Mouse (Mus musculus) central nervous system, embryonic 11.5 days (tissue): ENCODE measurements around the gene Fbxl21. TPM values are rescaled to one million over a fixed set of nuclear protein-coding genes. Genes with fewer than 3 reads are reported as not detected.

ENCODE experiments used
- polyA plus RNA-seq: library from polyadenylated mRNA; depleted of rRNA; stranded (reverse); fragments of >200 nt; gene quantifications from 2 replicates; pipeline ENCODE4 v1.2.3, GENCODE M21; 2012; rRNA removed

Gene Fbxl21
- polyA plus RNA-seq, result 1.7 and 3.4 TPM in 2 replicates

DNA sequence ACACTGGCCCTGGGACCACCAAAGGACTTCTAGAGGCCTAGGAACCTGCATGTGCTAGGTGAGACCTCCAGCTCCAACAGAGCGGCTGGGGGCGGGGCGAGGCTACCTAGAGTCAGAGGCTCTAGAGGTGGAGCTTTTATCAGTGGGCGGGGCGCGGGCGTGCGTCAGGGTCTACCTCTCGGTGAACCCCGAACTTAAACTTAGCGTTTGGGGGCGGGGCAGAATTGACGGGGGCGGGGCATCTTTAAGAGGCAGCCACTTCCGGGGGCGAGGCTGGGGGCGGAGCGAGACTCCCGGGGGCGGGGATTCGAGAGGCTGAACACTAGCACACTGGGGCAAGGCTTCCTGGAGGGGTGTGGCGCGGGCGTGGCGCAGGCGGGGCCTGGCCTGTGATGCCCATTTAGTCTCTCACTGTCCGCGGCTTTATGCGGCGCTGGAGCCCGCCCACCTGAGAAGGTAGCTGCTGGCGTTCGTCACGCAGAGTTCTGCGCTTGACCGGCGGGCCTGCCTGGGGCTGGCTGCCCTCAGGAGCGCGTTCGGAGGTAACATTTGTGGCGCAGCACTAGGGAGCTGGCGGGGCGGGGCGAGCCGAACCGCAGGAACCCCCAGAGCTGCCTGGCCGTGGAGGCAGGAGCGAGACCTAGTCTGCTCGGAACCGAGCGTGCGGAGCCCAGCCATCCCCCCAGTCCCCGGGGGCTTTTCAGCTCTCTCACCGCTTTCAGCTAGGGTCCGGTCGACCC, at the start of gene Fbxl21:
Gene Fbxl21, plus strand, starts transcription at position 392 of the 740 bp plus-strand sequence.

DNA sequence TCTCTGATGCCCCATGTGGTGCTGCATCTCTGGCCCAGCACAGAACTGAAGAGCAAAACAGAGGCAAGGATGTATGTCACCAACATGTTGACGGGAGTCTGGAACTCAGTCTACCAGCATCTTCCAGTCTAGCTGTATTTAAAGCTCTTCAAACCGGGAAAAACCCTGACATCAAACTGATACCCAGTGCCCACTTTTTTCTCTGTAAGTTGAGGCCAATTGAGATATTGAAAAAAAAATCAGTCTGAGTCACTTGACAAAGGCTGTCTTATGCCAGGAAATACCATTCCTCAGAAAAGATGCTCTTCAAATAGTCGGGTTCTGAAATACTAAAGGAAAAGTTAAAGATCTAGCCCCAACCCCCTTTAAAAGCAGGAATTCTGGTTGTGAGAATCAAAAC, 40.1 kb upstream of the Fbxl21 start, which contains the start of gene Il9:
Gene Il9, minus strand, starts transcription at position 101 of the 400 bp plus-strand sequence.

DNA sequence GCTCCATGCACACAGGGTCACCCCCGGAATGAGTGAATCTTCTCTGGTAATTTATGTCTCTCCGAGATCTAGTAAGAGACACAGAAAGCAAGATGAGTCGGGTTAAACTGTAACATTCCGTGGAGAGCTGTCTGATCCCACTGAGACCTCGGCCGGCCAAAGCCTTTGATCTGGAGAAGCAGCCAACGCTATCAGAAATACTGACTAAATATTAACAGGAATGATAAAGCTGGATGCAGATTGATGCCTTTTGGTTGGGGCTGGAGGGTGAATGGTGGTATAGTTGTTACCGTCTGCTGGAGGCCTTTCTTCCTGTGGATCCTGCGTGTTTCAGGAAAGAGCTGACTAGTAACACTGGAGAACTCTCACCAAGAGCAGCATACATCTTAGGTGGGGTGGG, 26.1 kb downstream of the Fbxl21 start, which contains the start of gene Lect2:
Gene Lect2, minus strand, starts transcription at position 102 of the 400 bp plus-strand sequence.

Other genes starting within 250 kb of the Fbxl21 start
- 11.0 and 38.8 TPM in 2 replicates for gene Cxcl14, start 225.9 kb upstream of the Fbxl21 start, polyA plus RNA-seq
- not detected in 2 replicates for gene Gm3045, start 95.9 kb upstream of the Fbxl21 start, polyA plus RNA-seq
- 0.06 and 0.07 TPM in 2 replicates for gene Slc25a48, start 84.1 kb upstream of the Fbxl21 start, polyA plus RNA-seq
- not detected in 2 replicates for gene Il9, start 40.2 kb upstream of the Fbxl21 start, polyA plus RNA-seq
- gene Lect2, start 26.0 kb downstream of the Fbxl21 start, polyA plus RNA-seq, result 1.0 and 1.5 TPM in 2 replicates
- gene Tgfbi, start 87.1 kb downstream of the Fbxl21 start, polyA plus RNA-seq, result 17.5 and 67.5 TPM in 2 replicates
- 45.0 and 71.4 TPM in 2 replicates for gene Smad5, start 180.5 kb downstream of the Fbxl21 start, polyA plus RNA-seq
- gene Gm45623, start 231.4 kb downstream of the Fbxl21 start, polyA plus RNA-seq, result 0.07 TPM in 2 replicates